In genomic region chr2:26265095-26265494, GRCm38 (mm10) we compare ENCODE assay signal across 19 mouse cellular contexts. TPM values are rescaled to one million over a fixed set of nuclear protein-coding genes. Genes with fewer than 3 reads are reported as not detected.
DNase-seq lines count a peak whose midpoint lies in the region; ATAC-seq lines count a peak whose summit lies in the region.
"Had no signal": no experiment of that assay in that cellular context is flagged by ENCODE, and none has a peak within 500 bp of the region (broad histone marks: within the 10 kb centered on the region; RNA-seq: fewer than 3 reads in every experiment).

No protein-coding gene starts in this region.

- no peaks in the 10 kb centered on the region for H3K27me3 ChIP-seq in limb, embryonic 13.5 days
- H3K27me3 ChIP-seq in limb, embryonic 10.5 days (ENCODE audit: low read depth, poor library complexity, severe bottlenecking): no peaks in the 10 kb centered on the region
- no peaks in the 10 kb centered on the region for H3K27me3 ChIP-seq in limb, embryonic 15.5 days
- H3K27me3 ChIP-seq: hindbrain, embryonic 12.5 days had no signal

- DNase-seq in heart, postnatal 14 days: peak; percentile 10 to 29
- DNase-seq in heart, adult 18-20 months: no peak
- no peak for DNase-seq in limb, embryonic 10.5 days (ENCODE audit: low spot score)
- peak; percentile 42 for DNase-seq in adipocyte (ENCODE audit: low spot score)
- no peak for DNase-seq in thymus, adult 18-20 months
- no peak for DNase-seq in spleen, postnatal 4 days (ENCODE audit: low spot score in 2 of 2)
- DNase-seq: kidney, adult 2 months; layer of hippocampus, postnatal 36 days; retina, postnatal 1 day had no signal

- ATAC-seq in limb, embryonic 13.5 days (ENCODE audit: low FRiP score, low read depth): peak; percentile 54; the same call in 1 of the 2 replicates
- ATAC-seq in limb, embryonic 15.5 days (ENCODE audit: insufficient number of reproducible peaks, low FRiP score, low TSS enrichment, low read depth): no peak
- ATAC-seq: forebrain, embryonic 14.5 days; midbrain, embryonic 16.5 days had no signal

- H3K9me3 ChIP-seq in limb, embryonic 13.5 days: no peaks in the 10 kb centered on the region
- H3K9me3 ChIP-seq in limb, embryonic 10.5 days (replicated peaks): no peaks in the 10 kb centered on the region
- H3K9me3 ChIP-seq in limb, embryonic 15.5 days: no peaks in the 10 kb centered on the region
- H3K9me3 ChIP-seq: heart, embryonic 15.5 days; hindbrain, embryonic 12.5 days had no signal

- H3K27ac ChIP-seq in limb, embryonic 13.5 days: 0 out of 2 replicates have a peak overlapping the region, but pooled peaks have one; percentile 28
- H3K27ac ChIP-seq in limb, embryonic 10.5 days: no peak overlapping the region
- H3K27ac ChIP-seq in limb, embryonic 15.5 days: peak overlapping the region; percentile 50; the same call in 1 of the 2 replicates
- H3K27ac ChIP-seq: heart, embryonic 15.5 days; hindbrain, embryonic 12.5 days; liver, embryonic 14.5 days had no signal

- WGBS in limb, embryonic 13.5 days: 56% methylated on average over 2 of the region's 2 CpGs
- 81% methylated on average over 2 of the region's 2 CpGs for WGBS in limb, embryonic 10.5 days
- 54% methylated on average over 2 of the region's 2 CpGs for WGBS in limb, embryonic 15.5 days

- H3K4me2 ChIP-seq in limb, embryonic 13.5 days (replicated peaks): no peak overlapping the region
- no peak overlapping the region for H3K4me2 ChIP-seq in limb, embryonic 15.5 days
- H3K4me2 ChIP-seq: heart, embryonic 15.5 days; hindbrain, embryonic 12.5 days had no signal

- H3K4me3 ChIP-seq in limb, embryonic 13.5 days: no peak overlapping the region
- no peak overlapping the region for H3K4me3 ChIP-seq in limb, embryonic 10.5 days
- no peak overlapping the region for H3K4me3 ChIP-seq in limb, embryonic 15.5 days
- H3K4me3 ChIP-seq: heart, embryonic 15.5 days; hindbrain, embryonic 12.5 days had no signal

- no peaks in the 10 kb centered on the region for H3K36me3 ChIP-seq in limb, embryonic 13.5 days
- no peaks in the 10 kb centered on the region for H3K36me3 ChIP-seq in limb, embryonic 10.5 days
- H3K36me3 ChIP-seq in limb, embryonic 15.5 days: no peaks in the 10 kb centered on the region
- H3K36me3 ChIP-seq: heart, embryonic 15.5 days; hindbrain, embryonic 12.5 days had no signal

- intact Hi-C loops in heart, postnatal 14 days (cut with DNase I): no loop called here

- H3K4me1 ChIP-seq in limb, embryonic 13.5 days: peaks cover 18% of the 10 kb centered on the region
- H3K4me1 ChIP-seq in limb, embryonic 10.5 days: peaks cover 11% of the 10 kb centered on the region
- peaks cover 8% of the 10 kb centered on the region; the same call in 1 of the 2 replicates for H3K4me1 ChIP-seq in limb, embryonic 15.5 days
- H3K4me1 ChIP-seq: heart, embryonic 15.5 days; hindbrain, embryonic 12.5 days had no signal

- no peak overlapping the region for H3K9ac ChIP-seq in limb, embryonic 13.5 days
- H3K9ac ChIP-seq in limb, embryonic 15.5 days: no peak overlapping the region
- H3K9ac ChIP-seq: heart, embryonic 15.5 days; hindbrain, embryonic 12.5 days; liver, embryonic 14.5 days had no signal

RNA-seq across cellular contexts. Expression of gene Qsox2, which starts 27.8 kb away (rescaled TPM):
- 10 to 100 TPM; 13.8 to 16.1 TPM for total RNA-seq in heart, postnatal 14 days (2021)
- 10 to 100 TPM; 13.8 TPM for total RNA-seq in heart, adult 18-20 months (2021)
- polyA plus RNA-seq in limb, embryonic 13.5 days (2015; fragmentation: Nextera tagmentation; extraction: Ambion mirVana): 14.9 and 16.0 TPM in 2 replicates
- polyA plus RNA-seq in limb, embryonic 10.5 days (2016; fragmentation: Nextera tagmentation; extraction: Ambion mirVana): 14.7 and 16.1 TPM in 2 replicates
- polyA plus RNA-seq in limb, embryonic 15.5 days (2015; fragmentation: Nextera tagmentation; extraction: Ambion mirVana): 18.2 and 20.7 TPM in 2 replicates

RNA-seq across cellular contexts. Expression of gene Ccdc187, which starts 29.3 kb away (rescaled TPM):
- under 1 TPM; 0.10 to 0.17 TPM for total RNA-seq in heart, postnatal 14 days (2021)
- total RNA-seq in heart, adult 18-20 months (2021): under 1 TPM; 0.05 to 0.13 TPM
- polyA plus RNA-seq in limb, embryonic 13.5 days (2015; fragmentation: Nextera tagmentation; extraction: Ambion mirVana): 0.04 TPM in 1 of 2 replicates, not detected in the other
- 0.01 TPM in 1 of 2 replicates, not detected in the other for polyA plus RNA-seq in limb, embryonic 10.5 days (2016; fragmentation: Nextera tagmentation; extraction: Ambion mirVana)
- 0.05 and 0.06 TPM in 2 replicates for polyA plus RNA-seq in limb, embryonic 15.5 days (2015; fragmentation: Nextera tagmentation; extraction: Ambion mirVana)
- total RNA-seq: granulocyte monocyte progenitor cell, adult 5-6 weeks; megakaryocyte-erythroid progenitor cell, adult 5-6 weeks had no signal
- polyA plus RNA-seq: C2C12 had no signal

RNA-seq across cellular contexts. Expression of gene Gpsm1, which starts 50.2 kb away (rescaled TPM):
- total RNA-seq in heart, postnatal 14 days (2021): 100 to 1,000 TPM; 200 to 237 TPM
- 100 to 1,000 TPM; 175 to 238 TPM for total RNA-seq in heart, adult 18-20 months (2021)
- polyA plus RNA-seq in limb, embryonic 13.5 days (2015; fragmentation: Nextera tagmentation; extraction: Ambion mirVana): 61.5 and 66.6 TPM in 2 replicates
- polyA plus RNA-seq in limb, embryonic 10.5 days (2016; fragmentation: Nextera tagmentation; extraction: Ambion mirVana): 83.6 and 91.4 TPM in 2 replicates
- polyA plus RNA-seq in limb, embryonic 15.5 days (2015; fragmentation: Nextera tagmentation; extraction: Ambion mirVana): 40.7 and 41.8 TPM in 2 replicates

RNA-seq across cellular contexts. Expression of gene Lhx3, which starts 57.0 kb away (rescaled TPM):
- not detected for total RNA-seq in heart, postnatal 14 days (2021)
- not detected for total RNA-seq in heart, adult 18-20 months (2021)
- not detected in 2 replicates for polyA plus RNA-seq in limb, embryonic 13.5 days (2015; fragmentation: Nextera tagmentation; extraction: Ambion mirVana)
- 0.18 TPM in 1 of 2 replicates, not detected in the other for polyA plus RNA-seq in limb, embryonic 10.5 days (2016; fragmentation: Nextera tagmentation; extraction: Ambion mirVana)
- not detected in 2 replicates for polyA plus RNA-seq in limb, embryonic 15.5 days (2015; fragmentation: Nextera tagmentation; extraction: Ambion mirVana)
- total RNA-seq: granulocyte monocyte progenitor cell, adult 5-6 weeks; layer of hippocampus, postnatal 36 days; megakaryocyte-erythroid progenitor cell, adult 5-6 weeks had no signal
- polyA plus RNA-seq: C2C12; forebrain, embryonic 14.5 days; heart, embryonic 15.5 days; kidney, adult 2 months; liver, embryonic 14.5 days; midbrain, embryonic 16.5 days had no signal

Comparison
In these comparisons a context has a peak if more than half of its experiments do, and no peak if none do; other contexts are left out.
1. DNase-seq: peak in heart, postnatal 14 days (2 of 2) and adipocyte (single experiment); none in heart, adult 18-20 months (0 of 2), limb, embryonic 10.5 days (single experiment), thymus, adult 18-20 months (0 of 2) and spleen, postnatal 4 days (0 of 2).